Mouse (Mus musculus) kidney, adult 2 months (tissue): Measurements from ENCODE around the gene Cdk5rap3.

Experiments used
- CTCF ChIP-seq: fragments of 200-500 bp; conservative IDR thresholded peaks from 2 replicates; pipeline ENCODE4 v1.5.1; 2011; ENCODE audit warnings: low read depth, mild to moderate bottlenecking, control low read depth, low read length, moderate library complexity, mixed read lengths; ENCODE audit not compliant: insufficient read depth, insufficient read length
- POLR2A ChIP-seq: fragments of 200-500 bp; IDR thresholded peaks from one replicate; pipeline ENCODE4 v1.6.1; 2011; ENCODE audit warnings: low read depth, low read length, control low read depth

DNA sequence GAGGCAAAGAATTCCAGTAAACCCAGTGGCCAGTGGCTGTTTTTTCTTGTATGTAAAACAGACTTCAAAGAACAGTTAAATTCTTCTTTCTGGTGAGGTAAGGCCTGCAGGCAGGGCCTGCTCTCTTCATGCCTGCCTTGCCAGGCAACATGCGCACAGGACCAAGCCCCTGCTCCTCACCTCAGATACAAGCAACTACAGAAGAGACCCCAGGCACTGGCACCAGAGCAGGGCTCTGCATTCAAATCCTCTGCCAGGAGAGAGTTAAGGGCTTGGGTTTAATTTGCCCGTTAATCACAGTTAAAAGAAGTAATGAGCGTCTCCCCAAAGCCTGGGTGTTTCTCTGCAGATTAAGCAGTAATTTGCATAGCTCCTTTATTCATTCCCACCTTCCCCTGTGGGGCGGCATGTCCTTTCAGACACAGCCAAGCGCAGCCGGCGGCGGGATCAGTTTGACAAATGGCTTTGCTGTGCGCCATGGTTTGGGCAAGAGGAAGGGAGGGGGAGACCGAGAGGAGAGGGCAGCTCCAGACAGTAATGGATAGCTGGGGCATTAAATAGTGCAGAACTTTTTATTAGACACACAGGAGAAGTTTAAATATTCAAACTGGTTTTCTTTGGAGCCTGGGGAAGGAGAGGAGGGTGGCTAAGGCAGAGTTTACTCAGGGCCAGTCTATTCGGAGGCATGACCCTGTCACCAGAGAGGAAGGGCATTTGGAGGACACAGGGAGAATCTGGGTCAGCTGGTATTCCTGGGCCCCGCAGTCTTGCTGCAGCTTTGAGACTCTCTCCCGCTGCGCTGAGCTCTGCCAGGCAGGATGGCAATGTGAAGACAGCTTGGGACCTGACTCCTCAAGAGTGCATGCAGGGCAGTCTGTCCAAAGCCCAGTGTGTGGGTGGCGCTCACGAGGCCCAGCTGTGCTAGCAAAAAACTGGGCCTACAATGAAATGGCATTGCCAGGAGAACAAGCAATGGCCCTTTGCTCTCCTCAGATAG is 13.4 kb downstream of the Cdk5rap3 start:
- TF ChIP-seq POLR2A (no peak), CTCF (no peak)
